Mouse (Mus musculus) liver, postnatal 0 days (tissue): ENCODE data around the gene Cryzl1. TPM values are rescaled to one million over a fixed set of nuclear protein-coding genes. Genes with fewer than 3 reads are reported as not detected.

ENCODE experiments used
- ATAC-seq: fragments of 200-750 bp; cut with Nextera tagmentation; 2 replicates; pipeline ENCODE4 v1.8.0; 2017; ENCODE audit warnings: mild to moderate bottlenecking, moderate library complexity
- DNase-seq: peaks from one replicate; pipeline ENCODE4 v3.0.0-alpha.2; 2016
- H3K27ac ChIP-seq: fragments of 300-500 bp; sonication (generic); 2 replicates; pipeline ENCODE4 v1.5.1; 2014; ENCODE audit warnings: antibody characterized with exemption, moderate library complexity, mild to moderate bottlenecking, low read depth
- H3K27me3 ChIP-seq: fragments of 300-500 bp; sonication (generic); 2 replicates; pipeline ENCODE4 v1.6.1; 2014; ENCODE audit warnings: low read length, control low read depth, mixed read lengths; ENCODE audit not compliant: insufficient read depth
- H3K36me3 ChIP-seq: fragments of 300-500 bp; sonication (generic); replicated peaks from 2 replicates; pipeline ENCODE4 v1.6.1; 2014; ENCODE audit warnings: mild to moderate bottlenecking, control low read depth, low read length, moderate library complexity, mixed read lengths; ENCODE audit not compliant: insufficient read depth
- H3K4me1 ChIP-seq: fragments of 300-500 bp; sonication (generic); 2 replicates; pipeline ENCODE4 v1.6.1; 2014; ENCODE audit warnings: antibody characterized with exemption, mild to moderate bottlenecking, control low read depth; ENCODE audit not compliant: insufficient read depth
- H3K4me2 ChIP-seq: fragments of 300-500 bp; sonication (generic); 2 replicates; pipeline ENCODE4 v1.6.1; 2014; ENCODE audit warnings: low read depth, mild to moderate bottlenecking, low read length, moderate library complexity, mixed read lengths
- H3K4me3 ChIP-seq: fragments of 300-500 bp; sonication (generic); 2 replicates; pipeline ENCODE4 v1.5.1; 2014; ENCODE audit warnings: low read depth, low read length
- H3K9ac ChIP-seq: fragments of 300-500 bp; sonication (generic); replicated peaks from 2 replicates; pipeline ENCODE4 v1.6.1; 2014; ENCODE audit warnings: mild to moderate bottlenecking, moderate library complexity
- H3K9me3 ChIP-seq: fragments of 300-500 bp; sonication (generic); 2 replicates; pipeline ENCODE4 v1.6.1; 2016; ENCODE audit warnings: mild to moderate bottlenecking, control low read depth, low read length, mixed read lengths
- CTCF ChIP-seq: sonication (generic); IDR thresholded peaks from 2 replicates; pipeline ENCODE4 v1.5.1; 2016; ENCODE audit warnings: antibody characterized with exemption, low read depth
- EP300 ChIP-seq: IDR thresholded peaks from 2 replicates; pipeline ENCODE4 v1.6.1; 2016; ENCODE audit warnings: antibody characterized with exemption, low read depth, mild to moderate bottlenecking
- WGBS: fragments of 180-500 bp; shearing (Covaris S2); extraction: QIAGEN DNeasy Blood & Tissue Kit; methylation state at CpG from one replicate; pipeline ENCODE4 v1.1.7; 2014; ENCODE audit not compliant: insufficient replicate concordance; 5-methylcytosine and 5-hydroxymethylcytosine counted together
- polyA plus RNA-seq: library from polyadenylated mRNA; unstranded; fragments of >200 nt; fragmentation: Nextera tagmentation; extraction: Ambion mirVana; gene quantifications from 2 replicates; pipeline ENCODE4 v1.2.1, GENCODE M21; 2015

Gene Cryzl1
- polyA plus RNA-seq, 1 experiment from 2014 or later: 27.4 TPM

DNA sequence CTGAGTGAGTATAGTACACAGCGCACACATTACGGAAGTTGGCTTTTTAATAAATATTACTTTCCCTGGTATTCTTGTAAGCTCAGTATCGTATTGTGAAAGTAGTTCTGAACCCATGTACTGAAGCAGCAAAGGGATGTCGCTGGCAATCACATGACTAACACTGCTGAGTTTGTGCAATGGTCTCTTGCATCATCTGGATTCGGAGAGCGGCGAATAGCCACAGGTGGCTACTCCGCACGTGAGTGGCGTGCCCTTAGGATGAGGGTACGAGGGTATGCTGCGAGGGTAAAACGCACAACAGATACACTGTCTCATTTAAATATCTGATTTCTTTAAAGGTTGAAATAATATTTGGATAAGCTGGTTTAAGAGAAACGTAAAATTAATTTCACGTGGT is 1.3 kb downstream of the Cryzl1 start:
- peaks cover 18% of the 10 kb centered on the region for H3K4me1 ChIP-seq
- peak overlapping the region; percentile 85 for H3K4me3 ChIP-seq
- 57% methylated on average over 15 of the region's 15 CpGs for WGBS
- TF ChIP-seq EP300 (peak; percentile 60; the same call in 1 of the 2 replicates), CTCF (no peak)
- DNase-seq (peak; percentile 72), ATAC-seq (no peak)
- H3K9ac ChIP-seq: no peak overlapping the region; the same call in 1 of the 2 replicates
- peak overlapping the region; percentile 88 for H3K27ac ChIP-seq
- no peaks in the 10 kb centered on the region for H3K36me3 ChIP-seq
- H3K9me3 ChIP-seq: no peaks in the 10 kb centered on the region
- H3K27me3 ChIP-seq: peaks cover 13% of the 10 kb centered on the region
- H3K4me2 ChIP-seq: peak overlapping the region; percentile 95

DNA sequence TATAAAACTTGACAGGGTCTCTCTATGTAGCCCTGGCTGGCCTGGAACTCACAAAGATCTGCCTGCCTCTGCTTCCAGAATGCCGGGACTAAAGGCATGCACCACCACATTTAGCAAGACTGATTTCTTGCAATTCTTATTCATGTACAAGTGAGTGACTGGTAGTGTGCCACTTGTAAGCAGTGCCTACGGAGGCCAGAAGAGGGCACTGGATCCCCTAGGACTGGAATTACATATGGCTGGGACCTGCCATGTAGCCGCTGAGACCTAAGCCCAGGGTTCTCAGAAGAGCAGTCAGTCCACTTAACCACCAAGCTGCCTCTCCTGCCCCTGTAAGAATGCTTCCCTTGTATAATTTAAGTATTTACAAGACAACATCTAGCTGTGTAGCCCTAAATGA is 4.5 kb downstream of the Cryzl1 start:
- Histone ChIP-seq H3K4me1 (peaks cover 13% of the 10 kb centered on the region), H3K4me2 (no peak overlapping the region), H3K9me3 (no peaks in the 10 kb centered on the region), H3K36me3 (peaks cover 2% of the 10 kb centered on the region), H3K9ac (no peak overlapping the region), H3K27ac (no peak overlapping the region), H3K27me3 (no peaks in the 10 kb centered on the region), H3K4me3 (no peak overlapping the region)
- peak; percentile 88 for TF ChIP-seq CTCF
- no peak for TF ChIP-seq EP300
- WGBS: 53% methylated on average over 3 of the region's 3 CpGs
- ATAC-seq: no peak
- DNase-seq: peak; percentile 74

DNA sequence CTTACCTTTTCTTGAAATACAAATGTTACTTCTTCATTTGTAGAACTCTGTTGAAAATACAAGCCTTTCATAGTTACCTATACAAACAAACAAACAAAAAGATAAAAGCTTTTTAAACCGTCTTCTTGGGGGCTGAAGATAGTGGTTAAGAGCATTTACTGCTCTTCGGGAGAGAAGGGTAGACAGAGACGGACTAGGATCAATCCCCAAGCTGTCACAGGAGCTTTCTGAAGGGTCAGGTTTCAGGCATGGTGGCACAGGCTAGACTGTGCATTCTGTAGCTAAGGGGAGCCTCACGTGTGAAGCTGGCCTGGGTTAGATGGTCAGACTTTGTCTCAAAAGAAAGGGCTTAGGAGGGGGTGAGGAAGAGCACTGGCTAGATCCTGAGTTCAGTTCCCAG is 11.4 kb downstream of the Cryzl1 start:
- H3K27me3 ChIP-seq: no peaks in the 10 kb centered on the region
- peak overlapping the region; percentile 30; the same call in 1 of the 2 replicates for H3K4me2 ChIP-seq
- peak; percentile 71 for ATAC-seq
- H3K9me3 ChIP-seq: no peaks in the 10 kb centered on the region
- H3K4me3 ChIP-seq: no peak overlapping the region
- no peak for TF ChIP-seq CTCF
- no peak for TF ChIP-seq EP300
- H3K27ac ChIP-seq: peak overlapping the region; percentile 95
- 56% methylated on average over 4 of the region's 4 CpGs for WGBS
- H3K36me3 ChIP-seq: peaks cover 28% of the 10 kb centered on the region
- DNase-seq: no peak
- no peak overlapping the region for H3K9ac ChIP-seq
- H3K4me1 ChIP-seq: peaks cover 8% of the 10 kb centered on the region; the same call in 1 of the 2 replicates

DNA sequence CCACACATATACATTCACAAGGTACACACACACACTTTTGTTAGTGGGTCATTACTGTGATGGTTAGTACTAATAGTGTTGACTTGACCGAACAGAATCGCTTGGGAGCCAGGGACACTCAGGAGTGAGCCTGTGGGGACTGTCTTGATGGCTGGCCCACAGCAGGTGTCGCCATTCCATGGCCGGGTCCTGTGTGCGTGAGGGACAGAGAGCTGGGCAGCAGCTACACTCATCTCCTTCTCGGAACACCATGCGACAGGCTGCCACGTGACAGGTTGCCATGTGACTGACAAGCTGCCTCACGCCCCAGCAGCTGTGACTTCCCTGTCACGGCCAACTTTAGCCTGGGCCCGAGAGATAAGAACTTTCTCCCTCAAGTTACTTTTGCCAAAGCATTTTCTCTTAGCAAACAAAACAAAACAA is 11.8 kb downstream of the Cryzl1 start:
- ATAC-seq (peak; percentile 99), DNase-seq (peak; percentile 84)
- Histone ChIP-seq H3K27ac (peak overlapping the region; percentile 52), H3K9ac (no peak overlapping the region), H3K4me3 (no peak overlapping the region), H3K4me1 (peaks cover 8% of the 10 kb centered on the region; the same call in 1 of the 2 replicates), H3K36me3 (peaks cover 33% of the 10 kb centered on the region), H3K9me3 (no peaks in the 10 kb centered on the region), H3K27me3 (no peaks in the 10 kb centered on the region), H3K4me2 (no peak overlapping the region)
- 55% methylated on average over 11 of the region's 11 CpGs for WGBS
- TF ChIP-seq CTCF: peak; percentile 61
- TF ChIP-seq EP300: peak; percentile 96

DNA sequence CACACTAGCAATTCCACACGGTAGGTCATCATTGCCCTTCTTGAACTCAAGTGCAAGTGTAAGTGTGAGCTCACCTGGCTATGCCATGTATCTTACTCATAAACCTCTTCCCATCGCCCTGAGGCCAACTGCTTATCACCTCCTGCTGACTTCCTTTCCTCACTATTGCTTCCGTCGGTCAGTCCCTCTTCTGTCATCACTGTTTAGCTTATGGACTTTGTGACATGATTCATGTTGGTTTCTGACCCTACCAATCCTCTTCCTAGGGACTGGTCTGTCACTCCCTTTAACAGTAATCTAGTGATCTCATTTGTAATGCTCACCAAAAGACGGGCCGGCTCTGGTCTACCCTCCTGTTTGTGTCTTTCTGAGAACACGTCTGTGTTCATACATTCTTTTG is 18.5 kb downstream of the Cryzl1 start:
- Histone ChIP-seq H3K27me3 (no peaks in the 10 kb centered on the region), H3K36me3 (peaks cover 54% of the 10 kb centered on the region), H3K9ac (no peak overlapping the region), H3K9me3 (no peaks in the 10 kb centered on the region), H3K4me1 (no peaks in the 10 kb centered on the region), H3K27ac (no peak overlapping the region), H3K4me3 (no peak overlapping the region), H3K4me2 (no peak overlapping the region)
- DNase-seq: no peak
- WGBS: 71% methylated on average over 7 of the region's 7 CpGs
- no peak for TF ChIP-seq CTCF
- TF ChIP-seq EP300: no peak
- ATAC-seq: no peak

DNA sequence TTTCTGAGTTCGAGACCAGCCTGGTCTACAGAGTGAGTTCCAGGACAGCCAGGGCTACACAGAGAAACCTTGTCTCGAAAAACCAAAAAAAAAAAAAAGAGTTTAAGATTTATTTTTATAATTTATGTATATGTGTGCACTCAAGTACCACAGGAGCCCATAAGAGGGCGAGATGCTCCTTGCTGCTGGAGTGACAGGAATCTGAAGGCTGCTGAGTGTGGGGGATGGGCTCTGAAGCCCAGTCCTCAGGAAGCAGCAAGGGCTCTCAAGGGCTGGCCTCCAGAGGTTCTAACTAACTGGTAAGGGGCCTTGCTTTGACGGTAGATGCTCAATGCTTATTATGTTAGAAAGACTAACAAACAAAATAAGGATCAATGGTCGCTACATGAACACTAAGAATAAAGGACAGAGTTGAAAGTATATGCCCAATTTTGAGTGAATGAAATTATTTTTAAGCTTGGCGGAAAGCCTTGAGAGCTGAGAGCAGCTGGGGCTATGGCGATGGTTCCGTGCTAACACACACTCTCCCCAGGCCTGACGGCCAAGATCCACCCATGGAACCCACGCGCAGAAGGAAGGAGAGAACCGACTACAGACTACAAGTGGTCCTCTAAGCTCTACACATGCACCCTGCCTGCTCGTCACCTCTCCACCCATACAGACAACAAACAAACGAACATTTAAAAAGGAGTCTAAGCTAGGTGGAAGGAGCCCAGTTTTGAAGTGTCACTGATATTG is 24.0 kb downstream of the Cryzl1 start:
- 86% methylated on average over 14 of the region's 14 CpGs for WGBS
- no peak for ATAC-seq
- no peaks in the 10 kb centered on the region for H3K9me3 ChIP-seq
- peaks cover 36% of the 10 kb centered on the region for H3K36me3 ChIP-seq
- H3K4me3 ChIP-seq: no peak overlapping the region
- TF ChIP-seq EP300: no peak
- peak; percentile 35 for TF ChIP-seq CTCF
- H3K27ac ChIP-seq: no peak overlapping the region
- H3K27me3 ChIP-seq: no peaks in the 10 kb centered on the region
- DNase-seq: no peak
- no peak overlapping the region for H3K9ac ChIP-seq
- H3K4me2 ChIP-seq: no peak overlapping the region
- H3K4me1 ChIP-seq: no peaks in the 10 kb centered on the region
